Mouse (Mus musculus) kidney, adult 2 months (tissue): Measurements from ENCODE around the gene Grm6. TPM values are rescaled to one million over a fixed set of nuclear protein-coding genes. Genes with fewer than 3 reads are reported as not detected.

Experiments used
- DNase-seq: peaks from one replicate; pipeline ENCODE4 v3.0.0; 2021
- H3K27ac ChIP-seq: fragments of 200-500 bp; 2 replicates; pipeline ENCODE4 v1.5.1; 2012; ENCODE audit warnings: low read depth, low read length, control low read depth, inconsistent platforms; ENCODE audit not compliant: insufficient read depth
- H3K27me3 ChIP-seq: fragments of 200-500 bp; replicated peaks from 2 replicates; pipeline ENCODE4 v1.6.1; 2012; ENCODE audit warnings: mild to moderate bottlenecking, moderate library complexity, low read length, inconsistent platforms; ENCODE audit not compliant: control insufficient read depth, insufficient read depth
- H3K36me3 ChIP-seq: fragments of 200-500 bp; 2 replicates; pipeline ENCODE4 v1.6.1; 2012; ENCODE audit warnings: mild to moderate bottlenecking, moderate library complexity, low read length, inconsistent platforms; ENCODE audit not compliant: control insufficient read depth, insufficient read depth
- H3K4me1 ChIP-seq: fragments of 200-500 bp; 2 replicates; pipeline ENCODE4 v1.6.1; 2011; ENCODE audit warnings: low read length; ENCODE audit not compliant: control insufficient read depth, insufficient read depth
- H3K4me3 ChIP-seq: fragments of 200-500 bp; 2 replicates; pipeline ENCODE4 v1.5.1; 2011; ENCODE audit warnings: mild to moderate bottlenecking, low read depth, low read length, control low read depth; ENCODE audit not compliant: insufficient read depth
- CTCF ChIP-seq: fragments of 200-500 bp; conservative IDR thresholded peaks from 2 replicates; pipeline ENCODE4 v1.5.1; 2011; ENCODE audit warnings: low read depth, mild to moderate bottlenecking, control low read depth, low read length, moderate library complexity, mixed read lengths; ENCODE audit not compliant: insufficient read depth, insufficient read length
- POLR2A ChIP-seq: fragments of 200-500 bp; IDR thresholded peaks from one replicate; pipeline ENCODE4 v1.6.1; 2011; ENCODE audit warnings: low read depth, low read length, control low read depth
- WGBS: fragments of 180-500 bp; shearing (Covaris S2); methylation state at CpG from one replicate; pipeline ENCODE4 v1.1.7; 2018; 5-methylcytosine and 5-hydroxymethylcytosine counted together
- polyA plus RNA-seq: library from polyadenylated mRNA; depleted of rRNA; stranded (reverse); fragments of >200 nt; gene quantifications from 2 replicates; pipeline ENCODE4 v1.2.3, GENCODE M21; 2012

The Grm6 gene
- polyA plus RNA-seq, 1 experiment = 0.03 TPM

DNA sequence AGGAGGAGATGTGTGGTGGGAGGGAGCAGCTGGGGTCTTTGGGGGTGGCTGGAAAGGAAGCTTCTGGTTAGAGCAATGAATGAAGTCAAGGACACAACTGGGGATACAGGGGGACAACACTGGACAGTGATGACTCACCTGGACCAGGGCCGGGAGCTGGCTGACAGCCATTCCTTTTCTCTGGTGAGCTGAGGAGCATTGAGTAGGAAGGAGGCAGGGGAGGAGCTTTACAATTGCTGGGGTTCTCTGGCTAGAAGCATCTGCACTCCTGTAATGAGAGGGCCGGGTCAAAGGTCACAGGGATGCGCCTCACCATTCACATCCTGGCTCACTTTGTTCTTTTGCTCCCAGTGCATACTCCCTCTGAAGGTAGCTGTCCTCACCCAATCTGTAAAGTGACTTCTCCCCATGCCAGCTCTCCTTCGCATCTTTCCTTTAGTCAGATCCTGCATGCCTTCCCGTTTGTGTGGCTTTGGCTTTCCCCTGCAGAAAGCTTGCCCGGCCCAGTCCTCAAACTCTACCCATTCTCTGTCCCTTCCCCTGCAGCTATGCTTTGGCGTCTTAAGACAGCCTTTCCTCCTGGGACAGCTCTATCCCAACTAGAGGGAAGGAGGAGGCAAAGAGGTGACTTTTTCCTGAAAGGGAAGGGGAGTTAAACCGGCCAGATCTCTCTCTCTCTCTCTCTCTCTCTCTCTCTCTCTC is 35.9 kb downstream of the Grm6 start:
- Histone ChIP-seq H3K4me3 (no peak overlapping the region), H3K4me1 (no peaks in the 10 kb centered on the region), H3K27me3 (no peaks in the 10 kb centered on the region), H3K36me3 (no peaks in the 10 kb centered on the region), H3K27ac (no peak overlapping the region)
- WGBS = 42% methylated on average over 8 of the region's 8 CpGs
- peak; percentile 12 for DNase-seq
- TF ChIP-seq POLR2A (no peak), CTCF (no peak)

DNA sequence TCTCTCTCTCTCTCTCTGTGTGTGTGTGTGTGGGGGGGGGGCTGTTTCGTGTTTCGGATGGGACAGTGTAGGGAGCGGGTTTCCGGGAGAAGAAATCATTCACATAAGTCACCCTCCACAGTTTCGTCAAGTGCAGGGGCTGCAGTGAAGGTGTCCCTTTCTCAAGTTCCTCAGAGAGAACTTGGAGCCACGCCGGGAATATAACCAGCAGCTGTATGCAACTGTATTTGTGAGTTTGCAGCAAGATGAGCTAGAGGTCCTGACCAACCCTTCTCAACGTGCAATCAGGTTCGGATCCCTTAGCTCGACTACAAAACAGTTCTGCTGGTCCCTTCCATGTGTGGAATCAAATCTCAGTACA is 36.4 kb downstream of the Grm6 start:
- H3K27me3 ChIP-seq = no peaks in the 10 kb centered on the region
- H3K4me1 ChIP-seq = no peaks in the 10 kb centered on the region
- peak overlapping the region; percentile 47 for H3K4me3 ChIP-seq
- no peaks in the 10 kb centered on the region for H3K36me3 ChIP-seq
- TF ChIP-seq CTCF = no peak
- DNase-seq = no peak
- 14% methylated on average over 10 of the region's 10 CpGs for WGBS
- no peak overlapping the region for H3K27ac ChIP-seq

DNA sequence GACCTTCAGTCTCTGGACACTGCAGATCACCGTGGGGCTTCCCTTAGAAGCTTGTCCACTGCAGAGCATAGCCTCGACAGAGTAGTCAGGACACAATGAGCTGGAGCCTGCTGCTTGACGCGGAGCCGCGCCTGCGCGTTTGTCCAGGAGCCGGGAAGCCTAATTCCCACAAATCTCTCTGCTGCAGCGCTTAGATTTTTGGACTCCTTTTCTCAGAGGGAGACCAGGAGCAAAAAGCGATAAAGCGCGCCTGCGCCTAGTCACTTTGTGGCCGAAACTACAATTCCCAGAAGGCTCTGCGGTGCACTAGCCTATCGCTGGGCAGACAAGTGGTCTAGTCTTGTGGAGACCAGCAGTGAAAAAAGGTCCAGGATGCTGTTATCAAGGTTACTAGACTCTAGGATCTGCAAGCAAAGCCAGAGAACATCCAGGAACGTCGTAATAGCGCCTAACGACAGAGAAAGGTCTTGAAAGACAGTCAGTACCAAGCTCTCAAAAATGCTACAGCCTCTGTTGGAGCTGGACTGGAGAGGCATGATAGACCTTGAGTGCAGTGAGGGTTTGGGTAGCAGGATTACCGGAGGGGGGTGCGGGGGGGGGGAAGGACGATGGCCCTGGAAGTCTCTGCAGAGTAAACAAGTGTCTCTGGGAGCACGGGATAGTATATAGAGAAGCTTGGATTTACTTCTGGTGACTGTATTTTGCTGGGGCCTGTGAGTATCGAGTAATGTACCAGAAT is 37.1 kb downstream of the Grm6 start, which contains the start of gene Zfp454:
Gene Zfp454 (minus strand): TSS at position 262 of the 739 bp plus-strand sequence.
- DNase-seq = peak; percentile 94
- H3K27ac ChIP-seq = no peak within 1 kb of the TSS
- H3K36me3 ChIP-seq = no peaks in the 10 kb centered on the region
- H3K4me3 ChIP-seq = peak within 1 kb of the TSS; percentile 47
- WGBS = 7% methylated on average over 26 of the region's 26 CpGs
- TF ChIP-seq POLR2A = peak; percentile 11
- no peak for TF ChIP-seq CTCF
- no peaks in the 10 kb centered on the region for H3K4me1 ChIP-seq
- H3K27me3 ChIP-seq = no peaks in the 10 kb centered on the region

DNA sequence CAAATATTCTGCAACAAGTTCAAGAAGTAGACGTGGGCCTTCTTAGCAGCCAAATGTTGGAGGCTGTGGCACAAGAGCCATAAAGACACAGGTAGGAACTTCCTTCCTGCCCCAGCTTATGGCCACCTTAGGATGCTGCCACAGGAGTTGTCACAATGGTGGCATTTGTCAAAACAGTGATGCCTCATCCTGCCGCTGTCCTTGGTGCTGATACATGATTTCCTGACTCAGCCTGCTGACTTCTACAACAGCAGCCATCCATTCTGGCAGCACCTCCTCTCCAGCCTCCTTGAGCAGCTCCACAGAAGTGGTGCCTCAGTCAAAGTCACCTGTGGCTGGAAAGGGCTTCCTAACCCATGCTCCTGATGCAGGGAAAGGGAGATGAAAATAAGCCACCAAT is 42.0 kb downstream of the Grm6 start:
- H3K4me1 ChIP-seq = no peaks in the 10 kb centered on the region
- no peaks in the 10 kb centered on the region for H3K27me3 ChIP-seq

DNA sequence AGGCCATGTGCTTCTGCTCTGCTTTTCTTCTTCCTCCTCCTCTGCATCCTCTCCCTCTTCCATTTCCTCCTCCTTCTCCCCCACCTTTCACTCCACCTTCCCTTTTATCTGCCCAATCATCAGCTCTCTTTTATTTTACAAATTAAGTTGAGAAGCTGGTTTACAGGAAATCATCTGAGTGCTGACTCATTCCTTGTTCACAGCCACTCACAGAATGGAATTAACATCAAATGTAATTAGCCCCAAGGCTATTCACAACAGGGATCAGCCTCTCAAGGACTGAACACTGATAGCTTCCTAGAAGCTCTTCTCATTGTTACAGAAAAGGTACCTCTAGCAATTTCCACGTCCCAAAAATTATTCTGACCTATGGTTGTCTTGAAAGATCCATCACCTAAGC is 46.9 kb downstream of the Grm6 start:
- 80% methylated on average over 1 of the region's 1 CpGs for WGBS
- no peak for DNase-seq

More for the DNA sequence above, 42.0 kb downstream of the Grm6 start:
- Histone ChIP-seq H3K4me3 (no peak overlapping the region), H3K36me3 (no peaks in the 10 kb centered on the region), H3K27ac (no peak overlapping the region)
- TF ChIP-seq CTCF (no peak), POLR2A (no peak)
- WGBS = 55% methylated on average over 2 of the region's 2 CpGs
- DNase-seq = no peak

DNA sequence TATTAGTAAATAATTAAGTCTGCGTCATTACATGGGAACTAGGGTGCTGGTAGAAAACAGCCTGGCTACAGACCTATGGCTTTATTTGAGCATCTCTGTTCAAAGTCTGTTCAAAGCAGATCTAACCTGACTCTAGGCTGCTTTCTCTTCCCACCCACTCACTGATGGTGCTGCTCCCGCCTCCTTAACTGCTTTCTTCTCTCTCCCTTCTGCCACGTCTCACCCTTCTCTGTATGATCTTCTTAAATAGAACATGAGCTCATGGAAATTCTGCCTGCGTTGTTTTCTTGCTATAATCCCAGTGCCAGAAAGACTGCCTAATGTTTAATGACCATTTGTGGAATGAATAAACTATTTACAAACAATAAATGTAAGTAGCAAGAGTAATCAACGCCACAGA is 57.7 kb downstream of the Grm6 start:
- TF ChIP-seq CTCF = no peak
- no peak for TF ChIP-seq POLR2A
- WGBS = 87% methylated on average over 5 of the region's 5 CpGs
- H3K36me3 ChIP-seq = peaks cover 44% of the 10 kb centered on the region

More for the DNA sequence above, 46.9 kb downstream of the Grm6 start:
- peaks cover 20% of the 10 kb centered on the region for H3K36me3 ChIP-seq
- H3K4me1 ChIP-seq = no peaks in the 10 kb centered on the region
- TF ChIP-seq POLR2A = no peak
- TF ChIP-seq CTCF = no peak
- H3K27me3 ChIP-seq = no peaks in the 10 kb centered on the region
- H3K4me3 ChIP-seq = no peak overlapping the region
- no peak overlapping the region for H3K27ac ChIP-seq

DNA sequence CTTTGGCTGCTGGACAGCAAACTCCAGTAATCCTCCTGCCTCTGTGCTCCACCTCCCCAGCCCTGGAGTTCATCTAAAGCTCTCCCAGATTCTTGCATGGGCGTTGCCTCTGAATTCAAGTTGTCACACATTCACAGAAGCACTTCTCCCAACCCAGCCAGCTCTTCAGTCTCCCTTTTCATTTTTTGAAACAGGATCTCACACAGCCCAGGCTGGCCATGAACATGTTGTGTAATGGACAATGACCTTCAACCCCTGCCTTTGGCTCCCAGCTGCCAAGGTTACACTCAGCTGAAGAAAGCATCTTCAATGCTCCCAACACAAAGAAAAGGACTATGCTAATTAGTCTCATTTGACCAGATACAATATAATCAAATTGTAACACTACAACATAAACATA is 62.8 kb downstream of the Grm6 start:
- peak; percentile 48 for DNase-seq
- Histone ChIP-seq H3K27ac (no peak overlapping the region), H3K4me1 (peaks cover 3% of the 10 kb centered on the region; the same call in 1 of the 2 replicates), H3K27me3 (no peaks in the 10 kb centered on the region), H3K36me3 (peaks cover 11% of the 10 kb centered on the region), H3K4me3 (no peak overlapping the region)
- no peak for TF ChIP-seq CTCF
- no peak for TF ChIP-seq POLR2A
- WGBS = 73% methylated on average over 1 of the region's 1 CpGs

More for the DNA sequence above, 57.7 kb downstream of the Grm6 start:
- no peak for DNase-seq
- no peak overlapping the region for H3K27ac ChIP-seq
- H3K4me1 ChIP-seq = peaks cover 1% of the 10 kb centered on the region; the same call in 1 of the 2 replicates
- H3K27me3 ChIP-seq = no peaks in the 10 kb centered on the region
- no peak overlapping the region for H3K4me3 ChIP-seq
